Mouse (Mus musculus): ENCODE data around the gene Med21.

Gene Med21

DNA sequence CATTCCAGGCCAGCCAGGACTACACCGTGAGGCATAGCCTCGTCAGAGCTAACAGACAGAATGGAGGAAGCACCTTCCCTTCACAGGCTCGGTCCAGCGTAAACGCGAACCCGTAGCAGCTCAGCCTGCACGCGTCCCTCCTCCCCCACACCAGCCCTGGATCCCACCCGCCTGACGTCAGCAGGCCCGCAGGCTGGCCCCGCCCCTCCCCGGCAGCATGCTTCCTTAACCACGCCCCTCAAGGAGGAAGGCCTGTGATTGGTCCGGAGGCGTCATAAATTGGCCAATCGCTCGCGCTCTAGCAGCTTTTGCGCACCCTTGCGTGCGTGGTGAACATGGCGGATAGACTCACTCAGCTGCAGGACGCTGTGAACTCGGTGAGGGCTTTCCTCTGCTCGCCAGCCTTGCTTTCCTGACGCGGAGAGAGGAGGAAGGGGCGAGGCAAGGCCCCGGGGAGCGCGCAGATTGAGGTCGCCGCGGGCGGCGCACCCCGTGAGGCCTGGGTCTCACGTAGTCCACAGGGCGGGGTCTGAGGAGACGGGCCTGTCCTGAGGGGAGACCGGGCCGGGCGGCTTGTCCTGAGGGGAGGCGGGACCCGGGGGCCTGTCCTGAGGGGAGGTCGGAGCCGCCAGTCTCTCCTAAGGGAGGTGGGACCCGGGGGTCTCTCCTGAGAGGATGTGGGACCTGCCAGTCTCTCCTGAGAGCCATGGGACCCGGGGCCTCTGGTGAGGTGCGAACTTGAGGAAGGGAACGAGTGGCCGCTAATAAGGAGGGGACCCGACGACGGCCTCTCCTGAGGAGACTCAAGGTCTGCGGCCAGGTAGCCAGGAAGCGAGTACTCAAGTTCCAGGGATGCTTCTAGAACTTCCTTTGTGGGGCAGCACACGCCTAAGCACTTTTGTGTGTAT lies at the start of gene Med21, which contains the start of gene Tm7sf3:
Gene Med21 (plus strand): TSS at position 272 of the 908 bp plus-strand sequence.
Gene Tm7sf3 (minus strand): TSS at position 549 of the 908 bp plus-strand sequence.
- peak; percentile 98 to 99 for DNase-seq (ENCODE audit: low spot score in 2 of 2)

DNA sequence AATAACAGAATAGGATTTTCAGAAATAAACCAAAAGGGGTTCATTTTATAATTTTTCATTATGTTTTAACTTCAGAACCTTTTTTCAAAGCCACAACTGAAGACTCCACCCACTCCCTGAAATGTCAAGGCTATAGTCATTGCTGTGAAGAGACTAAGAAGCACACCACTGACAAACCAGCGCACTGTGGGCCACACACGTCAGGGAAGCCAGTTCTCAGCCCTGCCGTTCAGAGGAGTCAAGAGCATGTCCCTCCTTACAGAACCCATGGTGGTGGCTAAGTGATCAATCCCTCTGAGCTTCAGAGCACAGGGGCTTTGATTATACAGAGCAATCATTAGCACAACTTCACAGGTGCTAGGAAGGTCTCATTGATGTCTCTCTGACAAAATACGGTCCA lies 39.7 kb upstream of the Med21 start:
- DNase-seq (ENCODE audit: low spot score in 2 of 2): peak in 1 of 2 experiments; percentile 1

- DNase-seq (ENCODE audit: low spot score in 2 of 2): peak in 1 of 2 experiments; percentile 15
Observed at GRCm38 (mm10) chr6:146603651-146604050, 38.7 kb upstream of the Med21 start.

DNA sequence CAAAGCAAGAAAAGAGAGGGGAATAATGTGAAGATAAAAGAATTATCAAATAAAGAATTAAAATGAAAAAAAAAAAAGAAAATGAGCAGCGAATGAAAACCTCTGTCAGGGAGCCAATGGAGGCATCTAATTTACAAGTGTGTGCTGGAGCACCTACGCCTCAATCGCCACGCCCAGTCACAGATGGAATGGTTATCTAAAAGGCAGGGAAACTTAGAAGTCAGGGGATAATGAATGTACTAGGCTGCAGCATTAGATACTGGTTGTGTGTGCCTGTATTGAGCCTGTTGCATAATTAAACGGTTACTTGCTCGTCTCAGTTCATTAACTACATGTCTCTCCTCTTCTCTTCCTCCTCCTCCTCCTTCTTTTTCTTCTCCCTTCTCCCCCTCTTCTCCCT lies 31.0 kb upstream of the Med21 start:
- peak in 1 of 2 experiments; percentile 82 for DNase-seq (ENCODE audit: low spot score in 2 of 2)

DNA sequence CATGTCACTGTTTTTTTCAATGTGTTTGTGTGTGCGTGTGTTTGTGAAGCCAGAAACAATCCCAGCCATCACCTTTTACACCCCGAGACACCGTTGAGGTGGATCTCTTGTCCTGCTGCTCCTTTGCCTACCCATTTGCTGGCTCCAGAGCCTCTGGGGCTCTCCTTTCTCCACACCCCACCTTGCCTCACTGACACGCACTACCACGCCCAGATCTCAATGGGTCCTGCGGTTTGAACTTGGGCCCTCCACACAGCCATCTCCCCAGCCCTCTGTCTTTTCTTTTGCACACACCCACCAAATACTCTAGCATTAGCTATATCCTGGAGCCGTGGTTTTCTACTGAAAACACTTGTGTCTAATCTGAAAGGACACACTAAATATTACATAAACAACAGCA lies 30.4 kb upstream of the Med21 start:
- peak in 1 of 2 experiments; percentile 50 for DNase-seq (ENCODE audit: low spot score in 2 of 2)

- DNase-seq (ENCODE audit: low spot score in 2 of 2): no peak
Observed at GRCm38 (mm10) chr6:146612736-146613135, 29.6 kb upstream of the Med21 start.

DNA sequence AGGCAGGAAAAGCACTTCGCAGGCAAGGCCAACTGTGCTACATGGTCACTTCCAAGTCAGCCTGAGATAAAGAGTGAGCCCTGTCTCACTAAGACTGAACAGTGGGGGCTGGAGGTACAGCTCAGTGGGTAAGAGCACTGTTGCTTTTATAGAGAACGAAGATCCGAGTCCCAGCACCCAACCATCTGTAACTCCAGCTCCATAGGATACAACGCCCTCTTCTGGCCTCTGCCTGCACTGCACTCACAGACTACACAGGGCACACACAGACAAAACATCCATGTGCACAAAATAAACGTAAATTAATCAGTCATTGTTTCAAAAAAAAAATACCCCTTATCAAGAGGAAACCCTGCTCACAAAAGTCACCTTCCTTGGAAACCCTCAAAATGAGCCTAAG lies 28.4 kb upstream of the Med21 start:
- DNase-seq (ENCODE audit: low spot score in 2 of 2): no peak

DNA sequence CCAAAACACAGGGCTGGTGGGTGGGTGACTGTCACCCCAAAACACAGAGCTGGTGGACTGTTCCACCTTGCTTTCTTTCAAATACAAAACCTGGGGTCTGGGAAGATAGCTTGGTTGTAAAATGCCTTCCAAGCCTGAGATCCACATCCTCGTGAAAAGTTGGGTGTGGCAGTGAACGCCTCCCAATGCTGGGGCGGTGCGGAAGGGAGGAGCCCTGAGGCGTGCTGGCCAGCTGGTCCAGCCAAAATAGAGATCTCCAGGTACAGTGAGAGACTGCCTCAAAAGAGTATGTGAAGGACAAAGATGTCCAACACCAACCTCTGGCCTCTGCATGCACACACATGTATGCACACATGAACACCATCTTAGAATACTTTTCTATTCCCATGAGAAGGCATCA lies 27.8 kb upstream of the Med21 start:
- peak in 1 of 2 experiments; percentile 46 for DNase-seq (ENCODE audit: low spot score in 2 of 2)

- no peak for DNase-seq (ENCODE audit: low spot score in 2 of 2)
Observed at GRCm38 (mm10) chr6:146615891-146616290, 26.5 kb upstream of the Med21 start.

DNA sequence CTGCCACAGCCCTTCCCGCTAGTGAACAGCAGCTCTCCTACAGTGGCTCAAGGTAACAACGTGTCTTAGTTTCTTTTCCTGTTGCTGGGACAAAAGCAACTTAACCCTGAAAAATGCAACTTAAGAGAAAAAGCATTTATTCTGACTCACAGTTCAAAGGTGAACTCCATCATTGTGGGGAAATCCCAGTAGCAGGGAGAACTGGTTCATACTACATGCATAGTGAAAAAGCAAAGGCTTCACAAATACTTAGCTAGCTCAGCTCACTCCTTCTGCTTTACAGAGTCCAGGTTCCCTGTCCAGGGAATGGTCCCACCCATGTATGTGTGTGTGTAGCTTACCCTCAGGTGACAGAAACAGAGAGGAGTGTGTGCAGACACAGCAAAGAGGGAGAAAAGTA lies 25.7 kb upstream of the Med21 start:
- DNase-seq (ENCODE audit: low spot score in 2 of 2): no peak

DNA sequence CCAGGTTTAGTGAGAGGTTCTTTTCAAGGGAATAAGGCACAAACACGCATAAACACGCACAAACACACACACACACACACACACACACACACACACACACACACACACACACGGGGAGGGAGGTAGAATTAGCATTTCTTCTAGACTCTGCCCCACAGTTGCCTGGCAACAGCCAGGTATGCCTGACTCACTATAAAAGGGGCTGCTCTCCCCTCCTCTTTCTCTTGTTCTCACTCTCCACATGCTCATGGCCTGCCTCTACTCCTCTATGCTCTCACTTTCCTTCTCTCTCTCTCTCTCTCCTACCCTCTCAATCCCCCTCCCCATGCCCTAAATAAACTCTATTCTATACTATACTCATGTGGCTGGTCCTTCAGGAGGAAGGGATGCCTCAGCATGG lies 14.2 kb upstream of the Med21 start:
- no peak for DNase-seq (ENCODE audit: low spot score in 2 of 2)

DNA sequence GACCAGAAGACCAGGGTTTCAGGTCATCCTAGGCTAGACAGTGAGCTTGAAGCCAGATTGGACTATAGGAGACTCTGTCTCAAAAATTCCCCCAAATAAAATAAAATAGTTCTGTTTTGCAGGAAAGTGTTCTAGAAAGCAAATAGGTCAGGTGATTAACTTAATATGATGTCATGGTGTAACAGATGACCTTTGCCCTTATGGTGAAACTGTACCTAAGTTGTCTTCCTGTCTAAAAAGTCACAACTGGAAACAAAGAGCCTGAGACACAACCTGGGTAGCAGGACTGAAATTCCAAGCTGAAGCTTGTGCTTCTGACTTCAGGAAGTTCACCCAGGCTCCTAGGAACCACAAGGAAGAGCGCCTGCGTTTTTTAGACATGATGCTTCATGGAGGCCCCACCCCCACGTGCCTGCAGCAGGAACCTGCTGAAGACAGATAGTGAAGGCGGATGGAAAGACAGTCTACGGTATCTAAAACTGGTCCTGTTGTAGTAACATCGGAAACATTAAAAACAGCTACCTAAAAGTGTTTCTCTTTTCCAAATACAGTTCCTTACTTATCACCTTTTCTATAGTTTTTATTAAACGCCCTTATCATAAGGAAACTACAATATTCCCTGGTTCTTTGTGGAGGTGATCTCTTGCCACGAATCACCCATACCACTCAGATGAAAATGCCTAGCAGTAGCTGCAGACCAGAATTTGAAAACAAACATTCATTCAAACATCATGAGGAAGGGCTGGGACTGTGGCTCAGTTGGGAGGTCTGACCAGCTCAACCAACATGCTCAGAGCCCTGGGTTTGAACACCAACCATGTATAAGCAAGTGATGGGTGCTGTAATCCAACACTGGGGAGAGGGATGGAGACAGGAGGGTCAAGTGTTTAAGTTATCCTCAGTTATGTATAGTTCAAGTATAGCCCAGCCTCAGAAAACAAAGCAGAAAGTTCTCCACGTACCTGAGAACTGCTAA lies 12.3 kb upstream of the Med21 start:
- DNase-seq (ENCODE audit: low spot score in 2 of 2): peak; percentile 60 to 83

GRCm38 (mm10) chr6:146630961-146631360 lies 11.4 kb upstream of the Med21 start:
- DNase-seq (ENCODE audit: low spot score in 2 of 2): no peak

DNA sequence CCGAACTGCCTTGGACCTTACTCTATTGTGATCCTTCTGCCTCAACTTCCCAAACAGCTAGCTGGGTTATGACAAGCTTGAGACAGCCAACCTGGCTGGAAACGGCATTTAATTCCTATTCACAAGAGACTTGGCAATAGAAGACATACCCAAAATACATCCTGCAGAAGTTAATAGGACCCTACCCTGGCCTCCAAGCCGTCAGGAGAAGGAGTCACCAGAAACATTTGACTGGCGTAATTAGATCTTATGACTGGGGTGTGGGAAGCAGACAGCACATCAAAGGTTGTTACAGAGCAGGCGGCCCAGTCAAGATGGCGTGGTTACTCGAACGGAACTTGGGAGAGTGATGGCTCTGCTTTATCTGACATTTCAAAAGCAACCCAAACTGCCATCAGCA lies 10.5 kb upstream of the Med21 start:
- DNase-seq (ENCODE audit: low spot score in 2 of 2): no peak

DNA sequence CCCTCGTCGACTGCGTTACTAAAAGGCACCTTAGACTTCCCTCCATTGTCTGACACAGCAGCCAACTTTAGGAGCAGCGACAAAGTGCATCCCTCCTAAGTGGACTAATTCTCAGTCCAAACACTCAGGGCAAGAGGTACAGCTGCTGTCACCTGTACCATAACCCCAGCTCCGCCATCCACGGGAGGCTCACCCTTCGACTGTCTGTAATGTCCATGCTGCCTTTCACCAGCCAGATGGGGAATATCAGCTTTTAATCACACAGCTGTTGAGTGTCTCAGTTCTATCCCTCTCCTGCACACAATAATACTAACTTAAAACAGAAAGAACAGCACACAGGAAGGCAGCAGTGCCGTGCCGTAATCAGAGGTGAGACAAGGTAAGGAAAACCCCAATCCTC lies 9.9 kb upstream of the Med21 start:
- no peak for DNase-seq (ENCODE audit: low spot score in 2 of 2)

GRCm38 (mm10) chr6:146633097-146633496 lies 9.2 kb upstream of the Med21 start:
- DNase-seq (ENCODE audit: low spot score in 2 of 2): peak; percentile 43 to 61

- DNase-seq (ENCODE audit: low spot score in 2 of 2): peak; percentile 54 to 56
Observed at GRCm38 (mm10) chr6:146633629-146634014, 8.7 kb upstream of the Med21 start.

DNA sequence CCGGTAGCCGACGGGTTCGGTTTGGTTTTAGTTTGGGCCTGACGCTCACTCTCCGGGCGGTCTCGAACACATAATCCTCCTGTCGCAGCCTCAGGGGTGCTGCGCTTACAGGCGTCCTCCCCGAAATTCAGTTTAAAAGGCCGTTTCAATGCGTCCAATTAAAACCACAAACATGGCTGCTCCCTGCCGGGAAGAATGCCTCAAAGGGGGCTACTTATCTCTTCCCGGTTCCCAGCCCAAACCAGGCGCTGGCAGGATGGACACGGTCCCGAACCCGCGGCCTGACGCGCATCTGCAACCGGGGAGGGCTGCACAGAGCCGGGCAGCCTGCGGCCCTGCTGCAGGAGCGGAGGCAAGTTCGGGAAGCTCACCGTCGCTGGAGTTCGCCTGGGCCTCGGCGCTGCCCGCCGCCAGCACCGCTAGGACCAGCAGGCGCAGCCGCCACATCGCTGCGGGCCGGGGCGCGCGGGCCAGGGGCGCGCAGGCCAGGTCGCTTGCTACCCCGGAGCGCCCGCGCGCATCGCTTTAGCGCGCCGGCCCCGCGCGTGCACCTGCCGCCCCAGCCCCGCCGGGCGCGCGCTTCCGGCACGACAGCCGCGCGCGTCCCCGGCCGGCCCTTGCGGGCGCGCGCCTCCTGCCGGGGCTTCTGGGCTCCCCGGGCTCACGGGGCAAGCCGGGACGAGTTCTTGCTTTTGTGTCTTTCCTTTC lies 8.2 kb upstream of the Med21 start:
- peak; percentile 82 to 85 for DNase-seq (ENCODE audit: low spot score in 2 of 2)

DNA sequence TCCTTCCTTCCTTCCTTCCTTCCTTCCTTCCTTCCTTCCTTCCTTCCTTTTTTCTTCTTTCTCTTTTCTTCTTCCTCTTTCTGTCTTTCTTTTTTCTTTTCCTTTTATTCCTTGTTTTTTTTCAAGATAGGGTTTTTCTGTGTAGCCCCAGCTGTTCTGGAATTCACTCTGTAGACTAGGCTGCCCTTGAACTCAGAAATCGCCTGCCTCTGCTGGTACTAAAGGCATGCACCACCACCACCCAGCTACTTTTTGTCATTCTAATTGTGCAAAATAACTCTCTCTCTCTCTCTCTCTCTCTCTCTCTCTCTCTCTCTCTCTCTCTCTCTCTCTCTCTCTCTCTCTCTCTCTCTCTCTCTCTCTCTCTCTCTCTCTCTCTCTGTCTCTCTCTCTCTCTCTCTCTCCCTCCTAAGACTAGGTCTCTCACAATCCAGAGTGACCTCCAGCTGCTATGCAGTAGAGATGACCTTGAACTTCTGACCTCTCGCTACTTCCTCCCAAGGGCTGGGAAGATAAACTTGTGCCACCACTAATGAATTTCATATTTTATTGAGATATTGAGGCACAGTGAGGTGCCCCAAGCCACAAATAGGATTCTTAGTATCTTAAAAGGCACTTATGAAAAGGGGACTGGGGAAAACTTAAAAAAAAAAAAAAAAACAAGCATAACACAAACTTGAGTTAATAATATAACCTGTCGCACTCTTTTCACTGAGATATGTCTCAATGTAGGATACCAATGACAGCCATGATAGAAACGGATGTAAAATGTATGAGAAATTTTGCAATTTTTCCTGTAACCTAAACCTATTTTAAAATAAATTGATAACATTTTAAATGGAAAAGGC lies 7.4 kb upstream of the Med21 start:
- DNase-seq (ENCODE audit: low spot score in 2 of 2): no peak

DNA sequence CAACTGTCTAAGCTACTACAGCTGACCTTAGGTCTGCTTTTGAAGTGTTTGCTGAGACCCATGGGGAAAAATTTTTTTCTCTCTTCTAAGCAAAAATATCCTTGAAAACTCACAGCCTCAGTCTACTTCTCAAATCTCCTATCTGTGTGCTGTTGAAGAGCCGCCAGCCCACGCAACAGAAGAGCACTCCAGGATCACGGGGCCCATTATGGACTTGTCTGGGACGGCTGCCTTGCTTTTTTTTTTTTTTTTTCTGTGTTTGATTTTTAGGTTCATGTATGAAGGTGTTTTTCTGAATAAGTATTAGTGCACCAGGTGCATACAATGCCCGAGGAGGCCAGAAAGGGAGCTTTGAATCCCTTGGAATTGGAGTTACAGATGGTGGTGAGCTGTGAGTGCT lies 5.9 kb upstream of the Med21 start:
- peak in 1 of 2 experiments; percentile 5 for DNase-seq (ENCODE audit: low spot score in 2 of 2)
